Mouse (Mus musculus): ENCODE results near the gene Emilin3.

DNA sequence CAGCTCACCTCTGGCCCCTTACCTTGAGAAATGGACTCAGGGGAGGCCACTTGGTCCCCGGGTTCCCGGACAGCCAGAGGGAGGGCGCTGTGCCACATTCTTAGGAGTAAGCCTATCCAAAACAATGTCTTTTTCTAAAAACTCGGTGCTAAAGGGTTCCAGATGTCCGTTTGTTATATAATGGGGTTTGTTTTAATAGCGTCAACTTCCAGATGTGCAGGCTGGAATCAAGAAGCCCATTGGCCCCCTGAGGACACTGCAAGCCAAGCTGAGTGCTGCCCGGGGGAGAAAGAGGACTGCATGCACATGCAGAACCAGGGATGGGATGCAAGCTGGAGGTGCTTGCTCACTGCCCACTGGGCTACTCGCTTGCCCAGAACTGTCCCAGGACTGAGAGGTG lies 20.2 kb upstream of the Emilin3 start:
- TF ChIP-seq CTCF (IDR thresholded peaks at IDR 0.05; ENCODE audit: extremely low read depth, insufficient read depth, insufficient read length, insufficient replicate concordance) (no peak), POLR2A (IDR thresholded peaks at IDR 0.05; ENCODE audit: low read depth, low read length) (no peak)
